Mouse (Mus musculus): ENCODE data around the gene Mars. TPM values are rescaled to one million over a fixed set of nuclear protein-coding genes. Genes with fewer than 3 reads are reported as not detected.

Gene Mars
- polyA plus RNA-seq, 1 experiment from 2014 or later: 129 TPM

DNA sequence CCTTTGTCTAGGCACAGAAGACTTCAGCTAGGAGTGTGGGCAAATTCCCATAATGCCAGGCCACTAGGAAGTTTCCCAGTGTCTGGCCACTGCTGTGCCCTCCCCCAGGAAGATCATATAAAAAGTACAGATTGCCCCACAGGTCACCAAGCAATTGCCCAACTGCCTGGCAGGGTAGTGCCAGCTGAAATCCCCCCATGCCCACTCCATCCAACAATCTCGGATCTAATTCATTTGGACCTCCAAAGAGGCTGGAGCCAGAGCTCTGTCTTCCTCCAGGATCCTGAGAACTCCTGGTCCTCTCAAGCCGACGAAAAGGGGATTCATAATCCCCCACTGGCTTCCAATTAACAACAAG is 23.7 kb downstream of the Mars start:
- Histone ChIP-seq H3K4me2 (replicated peaks) (peak overlapping the region; percentile 78), H3K9ac (peak overlapping the region; percentile 74), H3K4me1 (replicated peaks) (peaks cover 54% of the 10 kb centered on the region), H3K9me3 (no peaks in the 10 kb centered on the region), H3K27me3 (replicated peaks) (no peaks in the 10 kb centered on the region), H3K36me3 (peaks cover 34% of the 10 kb centered on the region), H3K4me3 (replicated peaks) (peak overlapping the region; percentile 69), H3K27ac (peak overlapping the region; percentile 99)
- ATAC-seq: no peak
- WGBS: 2% methylated on average over 3 of the region's 3 CpGs

DNA sequence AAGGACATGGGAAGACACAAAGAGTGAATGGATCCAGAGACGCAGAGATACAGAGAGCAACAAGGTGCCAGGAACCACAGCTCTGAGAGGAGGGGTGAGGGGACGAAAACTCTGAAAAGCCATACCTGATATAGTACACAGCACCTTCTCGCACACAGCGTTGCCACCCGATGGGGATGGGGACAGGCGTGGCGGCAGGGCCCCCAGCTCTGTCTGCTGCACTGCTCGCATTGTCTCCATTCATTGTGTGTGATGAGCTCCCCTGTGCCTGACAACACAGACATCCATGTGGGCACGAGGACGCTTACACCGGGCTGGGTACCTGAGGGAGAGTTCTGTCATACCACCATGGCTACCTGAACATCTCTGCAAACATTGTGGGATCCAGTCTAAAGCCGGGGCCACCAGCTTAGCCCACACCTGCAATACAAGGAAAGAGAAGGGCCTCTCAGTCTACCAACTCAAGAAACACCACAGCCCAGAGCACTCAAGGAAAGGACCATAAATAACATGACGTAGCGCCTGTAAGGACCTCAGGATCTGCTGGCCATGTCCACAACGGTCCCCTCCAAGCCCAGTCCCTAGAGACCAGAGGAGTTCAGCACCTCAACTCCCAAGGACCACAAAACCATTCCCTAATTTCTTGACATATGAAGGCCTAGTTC is 24.2 kb downstream of the Mars start:
- H3K9me3 ChIP-seq: no peaks in the 10 kb centered on the region
- peaks cover 54% of the 10 kb centered on the region for H3K4me1 ChIP-seq (replicated peaks)
- no peak for ATAC-seq
- H3K4me3 ChIP-seq (replicated peaks): peak overlapping the region; percentile 69
- peaks cover 37% of the 10 kb centered on the region for H3K36me3 ChIP-seq
- peak overlapping the region; percentile 99 for H3K27ac ChIP-seq
- peak overlapping the region; percentile 78 for H3K4me2 ChIP-seq (replicated peaks)
- H3K27me3 ChIP-seq (replicated peaks): no peaks in the 10 kb centered on the region
- 56% methylated on average over 15 of the region's 15 CpGs for WGBS
- peak overlapping the region; percentile 74 for H3K9ac ChIP-seq

DNA sequence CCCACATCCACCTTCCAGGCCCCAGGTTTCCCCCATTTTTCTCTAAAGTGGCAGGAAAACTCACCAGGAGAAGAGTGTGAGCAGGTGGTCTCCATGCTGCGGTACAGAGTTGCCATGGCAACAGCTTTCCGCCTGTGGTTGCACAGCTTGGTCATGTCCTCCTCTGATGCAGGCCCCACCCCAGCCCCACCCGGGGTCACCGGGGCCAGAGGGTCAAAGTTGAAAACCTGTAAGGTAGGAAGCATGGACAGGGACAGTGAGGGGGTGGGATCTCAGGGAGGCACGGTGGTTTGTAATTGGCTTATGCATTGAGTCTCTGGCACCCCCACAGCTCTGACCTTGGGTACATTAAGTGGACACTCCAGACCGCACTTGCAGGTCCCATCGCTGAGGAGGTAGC is 24.9 kb downstream of the Mars start:
- no peak for ATAC-seq
- peaks cover 47% of the 10 kb centered on the region for H3K4me1 ChIP-seq (replicated peaks)
- H3K27ac ChIP-seq: 0 out of 2 replicates have a peak overlapping the region, but pooled peaks have one; percentile 99
- H3K4me3 ChIP-seq (replicated peaks): peak overlapping the region; percentile 69
- WGBS: 43% methylated on average over 7 of the region's 7 CpGs
- peak overlapping the region; percentile 78 for H3K4me2 ChIP-seq (replicated peaks)
- peaks cover 43% of the 10 kb centered on the region for H3K36me3 ChIP-seq
- no peaks in the 10 kb centered on the region for H3K27me3 ChIP-seq (replicated peaks)
- no peaks in the 10 kb centered on the region for H3K9me3 ChIP-seq
- peak overlapping the region; percentile 74 for H3K9ac ChIP-seq

DNA sequence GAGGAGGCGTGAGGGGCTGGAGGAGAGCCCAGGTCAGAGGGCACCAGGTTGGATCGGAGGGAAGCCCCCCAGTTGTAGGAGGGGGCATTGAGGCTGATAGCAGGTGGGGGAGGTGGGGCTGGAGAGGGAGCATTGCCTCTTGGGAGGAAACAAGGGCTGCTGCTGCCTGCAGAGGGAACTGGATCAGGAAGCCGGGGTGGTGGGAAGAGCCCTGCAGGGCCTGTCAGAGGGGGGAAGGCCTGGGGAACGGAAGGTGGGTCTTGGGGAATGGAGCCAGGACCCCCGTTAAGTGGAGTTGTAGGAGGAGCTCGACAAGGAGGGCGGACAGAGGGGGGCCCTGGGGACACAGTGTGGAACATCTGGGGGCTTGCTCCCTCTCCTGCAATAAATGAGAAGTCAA is 25.4 kb downstream of the Mars start:
- Histone ChIP-seq H3K36me3 (peaks cover 48% of the 10 kb centered on the region), H3K4me1 (replicated peaks) (peaks cover 45% of the 10 kb centered on the region), H3K4me2 (replicated peaks) (peak overlapping the region; percentile 78), H3K4me3 (replicated peaks) (no peak overlapping the region), H3K9me3 (no peaks in the 10 kb centered on the region), H3K27me3 (replicated peaks) (no peaks in the 10 kb centered on the region), H3K9ac (peak overlapping the region; percentile 13; the same call in 1 of the 2 replicates), H3K27ac (no peak overlapping the region)
- ATAC-seq: no peak
- 75% methylated on average over 7 of the region's 7 CpGs for WGBS

DNA sequence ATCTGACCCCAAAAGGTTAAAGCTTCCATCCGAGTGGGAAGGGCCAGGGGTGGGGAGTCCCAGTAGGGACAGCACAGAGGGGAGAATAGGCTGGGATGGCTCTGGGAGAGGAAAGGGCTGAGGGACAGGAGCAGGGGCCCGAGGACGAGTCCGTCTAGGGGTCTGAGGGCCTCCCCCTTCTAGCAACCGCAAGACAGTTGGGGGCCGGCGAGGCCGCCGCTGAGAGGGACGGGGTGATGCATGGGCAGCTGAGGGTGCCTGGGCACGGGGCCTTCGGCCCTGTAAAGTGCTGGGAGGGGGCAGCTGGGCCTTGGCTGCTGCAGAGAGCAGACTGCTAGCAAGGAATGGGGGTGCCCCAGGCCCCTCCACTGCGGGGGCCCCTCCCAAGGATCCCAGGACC is 25.9 kb downstream of the Mars start:
- peaks cover 53% of the 10 kb centered on the region for H3K36me3 ChIP-seq
- no peak for ATAC-seq
- H3K9me3 ChIP-seq: no peaks in the 10 kb centered on the region
- peaks cover 45% of the 10 kb centered on the region for H3K4me1 ChIP-seq (replicated peaks)
- H3K9ac ChIP-seq: peak overlapping the region; percentile 13; the same call in 1 of the 2 replicates
- no peak overlapping the region for H3K4me3 ChIP-seq (replicated peaks)
- WGBS: 81% methylated on average over 13 of the region's 13 CpGs
- no peak overlapping the region for H3K27ac ChIP-seq
- H3K27me3 ChIP-seq (replicated peaks): no peaks in the 10 kb centered on the region
- H3K4me2 ChIP-seq (replicated peaks): no peak overlapping the region

DNA sequence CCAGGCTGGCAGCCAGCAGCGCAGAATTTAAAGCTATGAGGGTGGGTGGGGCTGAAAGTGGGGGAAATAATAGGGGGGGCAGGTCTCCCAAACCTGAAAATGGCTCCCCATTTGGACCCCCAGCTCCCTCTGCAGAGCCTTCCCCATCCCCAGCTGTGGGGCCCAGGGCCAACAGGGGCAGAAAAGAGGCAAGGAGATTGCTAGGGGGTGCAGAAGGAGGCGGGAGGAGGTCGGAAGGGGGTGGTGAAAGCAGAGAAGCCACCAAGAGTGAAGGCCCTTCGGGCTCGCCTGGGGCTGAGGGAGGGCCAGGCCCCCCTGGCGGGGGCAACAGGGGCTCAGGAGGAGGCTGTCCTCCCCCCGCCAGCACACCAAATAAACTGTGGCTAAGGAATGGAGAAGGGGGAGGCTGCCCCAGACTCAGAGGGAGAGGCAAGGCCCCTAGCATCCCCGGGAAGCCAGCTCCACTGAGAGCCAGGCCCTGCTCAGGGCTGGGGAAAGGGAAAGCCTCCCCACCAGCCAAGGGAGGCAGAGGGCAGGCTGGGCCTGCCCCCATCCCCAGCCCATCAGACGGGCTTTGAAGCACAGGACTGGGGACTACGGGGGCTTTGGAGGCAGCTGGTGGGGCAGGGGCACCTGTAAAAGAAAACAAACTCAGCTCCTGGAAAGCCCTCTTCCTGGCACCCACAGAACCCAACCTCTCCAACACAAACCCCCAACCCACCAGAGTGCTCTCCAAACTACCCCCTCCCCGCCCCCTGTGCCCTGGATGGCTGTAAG is 26.7 kb downstream of the Mars start:
- whole genome bisulfite sequencing: 73% methylated on average over 11 of the region's 11 CpGs
- Histone ChIP-seq H3K4me2 (replicated peaks) (no peak overlapping the region), H3K9me3 (no peaks in the 10 kb centered on the region), H3K27ac (no peak overlapping the region; the same call in 1 of the 2 replicates), H3K4me1 (replicated peaks) (peaks cover 44% of the 10 kb centered on the region), H3K36me3 (peaks cover 53% of the 10 kb centered on the region), H3K9ac (no peak overlapping the region), H3K27me3 (replicated peaks) (no peaks in the 10 kb centered on the region), H3K4me3 (replicated peaks) (no peak overlapping the region)
- ATAC-seq: no peak

DNA sequence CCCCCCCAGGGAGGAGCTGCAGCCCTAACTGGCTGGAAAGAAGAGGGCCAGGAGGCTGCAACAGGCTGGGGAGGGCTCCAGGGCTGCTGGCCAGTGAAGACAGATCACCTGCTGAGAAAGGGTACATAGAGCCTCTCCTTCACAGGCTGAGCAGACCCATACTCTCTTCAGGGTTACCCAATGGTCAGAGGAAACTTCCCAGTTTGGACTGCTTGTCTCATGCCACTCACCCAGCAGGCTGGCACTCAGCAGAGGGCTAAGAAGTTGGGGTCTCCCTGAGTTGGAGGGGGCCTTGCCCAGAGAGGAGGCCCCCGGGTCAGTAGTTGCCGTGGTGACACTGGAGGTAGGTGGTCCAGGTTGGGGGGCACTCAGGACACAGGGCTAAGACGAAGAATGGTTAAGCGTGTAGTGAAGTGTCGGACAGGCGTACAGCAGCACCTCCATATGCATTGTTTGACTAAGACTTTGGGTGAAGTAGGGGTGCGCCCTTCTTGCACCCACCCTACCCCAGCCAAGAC is 27.4 kb downstream of the Mars start:
- WGBS: 90% methylated on average over 7 of the region's 7 CpGs

DNA sequence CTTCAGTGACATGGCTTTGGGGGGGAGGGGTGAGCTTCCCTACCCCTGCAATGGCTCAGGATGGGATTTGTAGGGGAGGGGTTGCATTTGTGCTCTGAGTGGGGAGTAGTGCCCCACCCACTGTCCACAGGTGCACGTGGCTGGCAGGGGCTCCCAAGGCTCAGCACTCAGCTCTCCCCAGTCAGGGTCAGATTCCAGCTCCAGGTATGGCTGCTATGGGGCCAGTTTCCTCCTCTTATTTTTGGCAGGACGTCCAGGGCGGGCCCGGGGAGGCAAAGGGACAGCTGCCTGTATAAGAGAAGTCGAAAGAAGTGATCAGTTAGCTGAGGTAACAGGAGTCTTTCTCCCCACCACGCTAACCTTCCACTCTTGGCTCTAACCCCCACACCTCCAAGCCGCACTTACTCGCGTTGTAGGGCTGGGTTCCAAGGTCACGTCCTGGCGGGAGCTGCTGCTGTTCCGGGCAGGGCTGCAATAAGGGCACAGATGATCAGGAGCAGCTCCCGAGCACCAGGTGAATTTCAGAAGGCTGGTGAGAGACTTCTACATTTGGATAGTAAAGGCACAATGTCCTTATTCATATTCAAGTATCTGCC is 28.9 kb downstream of the Mars start:
- ATAC-seq: no peak
- peaks cover 40% of the 10 kb centered on the region for H3K4me1 ChIP-seq (replicated peaks)
- H3K9ac ChIP-seq: no peak overlapping the region
- WGBS: 64% methylated on average over 13 of the region's 13 CpGs
- H3K9me3 ChIP-seq: no peaks in the 10 kb centered on the region
- no peak overlapping the region for H3K4me2 ChIP-seq (replicated peaks)
- no peak overlapping the region for H3K27ac ChIP-seq
- H3K36me3 ChIP-seq: peaks cover 65% of the 10 kb centered on the region
- H3K4me3 ChIP-seq (replicated peaks): no peak overlapping the region
- no peaks in the 10 kb centered on the region for H3K27me3 ChIP-seq (replicated peaks)

More for the DNA sequence above, 27.4 kb downstream of the Mars start:
- ATAC-seq: no peak
- no peak overlapping the region for H3K4me3 ChIP-seq (replicated peaks)
- H3K36me3 ChIP-seq: peaks cover 56% of the 10 kb centered on the region
- H3K9me3 ChIP-seq: no peaks in the 10 kb centered on the region
- no peak overlapping the region for H3K27ac ChIP-seq
- no peaks in the 10 kb centered on the region for H3K27me3 ChIP-seq (replicated peaks)
- no peak overlapping the region for H3K4me2 ChIP-seq (replicated peaks)
- peaks cover 41% of the 10 kb centered on the region for H3K4me1 ChIP-seq (replicated peaks)
- no peak overlapping the region for H3K9ac ChIP-seq

DNA sequence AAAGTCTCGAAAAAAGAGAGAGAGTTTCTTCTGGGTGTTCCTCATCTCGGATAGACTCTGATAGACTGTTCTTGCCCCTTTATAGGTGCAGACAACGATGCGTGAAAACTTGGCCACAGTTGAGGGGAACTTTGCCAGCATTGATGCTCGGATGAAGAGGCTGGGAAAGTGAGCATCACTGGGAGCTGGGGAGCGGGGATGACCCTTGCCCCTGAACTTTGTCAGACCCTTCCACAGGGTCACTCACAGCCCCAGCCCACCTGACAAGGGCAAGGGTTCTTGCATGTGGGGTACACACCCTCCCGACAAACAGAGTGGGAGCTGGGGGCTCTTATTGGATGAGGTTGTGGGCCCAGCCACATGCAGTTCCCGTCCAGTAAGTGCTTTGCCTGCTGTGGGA is 30.3 kb downstream of the Mars start:
- H3K4me2 ChIP-seq (replicated peaks): no peak overlapping the region
- WGBS: 88% methylated on average over 8 of the region's 8 CpGs
- no peak overlapping the region for H3K4me3 ChIP-seq (replicated peaks)
- no peaks in the 10 kb centered on the region for H3K9me3 ChIP-seq
- ATAC-seq: no peak
- peaks cover 26% of the 10 kb centered on the region for H3K4me1 ChIP-seq (replicated peaks)
- no peak overlapping the region for H3K27ac ChIP-seq
- H3K36me3 ChIP-seq: peaks cover 73% of the 10 kb centered on the region
- no peak overlapping the region for H3K9ac ChIP-seq
- H3K27me3 ChIP-seq (replicated peaks): no peaks in the 10 kb centered on the region

DNA sequence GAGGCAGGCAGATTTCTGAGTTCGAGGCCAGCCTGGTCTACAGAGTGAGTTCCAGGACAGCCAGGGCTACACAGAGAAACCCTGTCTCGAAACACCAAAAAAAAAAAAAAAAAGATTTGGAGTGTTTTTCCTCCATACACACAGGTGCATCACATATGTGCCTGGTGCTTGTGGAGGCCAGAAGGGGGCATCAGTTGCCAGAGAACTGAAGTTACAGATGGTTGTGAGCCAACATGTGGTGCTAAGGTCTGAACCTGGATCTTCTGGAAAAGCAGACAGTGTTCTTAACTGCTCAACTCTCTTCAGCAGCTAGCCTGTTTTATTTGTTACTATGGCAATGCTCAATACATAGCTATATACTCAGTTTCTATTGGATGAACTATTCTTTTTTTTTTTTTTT is 31.9 kb downstream of the Mars start:
- Histone ChIP-seq H3K4me2 (replicated peaks) (no peak overlapping the region), H3K36me3 (peaks cover 70% of the 10 kb centered on the region), H3K9ac (no peak overlapping the region), H3K4me1 (replicated peaks) (peaks cover 10% of the 10 kb centered on the region; the same call in 1 of the 2 replicates), H3K27ac (no peak overlapping the region), H3K27me3 (replicated peaks) (no peaks in the 10 kb centered on the region), H3K9me3 (no peaks in the 10 kb centered on the region), H3K4me3 (replicated peaks) (no peak overlapping the region)
- no peak for ATAC-seq
- WGBS: 93% methylated on average over 2 of the region's 2 CpGs

DNA sequence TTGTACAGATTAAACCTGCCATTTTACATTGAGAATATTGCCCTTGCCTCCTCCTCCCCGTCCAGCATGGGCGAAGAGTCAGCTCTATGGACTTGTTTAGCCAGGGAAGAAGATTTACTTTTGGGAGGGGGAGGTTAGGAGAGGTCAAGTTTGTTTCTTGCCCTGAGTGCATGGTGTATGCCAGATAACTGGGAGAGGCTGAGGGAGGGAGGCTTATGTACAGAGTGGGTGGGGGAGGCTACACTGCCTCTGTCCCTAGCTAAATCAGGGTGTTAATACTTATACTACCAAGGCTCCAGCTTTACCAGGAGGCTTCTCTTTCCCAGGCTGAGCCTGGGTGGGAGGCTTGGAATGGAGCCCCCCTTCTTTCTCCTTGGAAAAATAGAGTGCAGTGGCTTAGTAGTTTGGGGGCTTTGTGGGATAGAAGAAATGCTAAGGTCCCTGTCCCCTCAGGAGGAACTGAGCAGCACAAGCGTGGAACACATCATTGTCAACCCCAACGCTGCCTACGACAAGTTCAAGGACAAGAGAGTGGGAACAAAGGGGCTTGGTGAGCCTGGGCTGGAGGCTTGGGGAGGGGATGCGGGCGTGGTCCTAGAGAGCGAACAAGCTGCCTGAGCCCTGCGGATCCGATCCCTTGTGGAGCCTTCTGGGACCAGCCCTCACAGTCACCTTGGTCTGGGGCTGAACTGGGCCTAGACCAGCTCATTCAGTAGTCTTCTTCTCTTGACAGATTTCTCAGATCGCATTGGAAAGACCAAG is 37.1 kb downstream of the Mars start:
- no peak overlapping the region for H3K27ac ChIP-seq
- peaks cover 39% of the 10 kb centered on the region for H3K36me3 ChIP-seq
- H3K27me3 ChIP-seq (replicated peaks): no peaks in the 10 kb centered on the region
- H3K4me3 ChIP-seq (replicated peaks): no peak overlapping the region
- H3K4me1 ChIP-seq (replicated peaks): 0 out of 2 replicates have a peak, but pooled peaks cover 9% of the 10 kb centered on the region
- peak; percentile 46; the same call in 1 of the 2 replicates for ATAC-seq
- 69% methylated on average over 11 of the region's 11 CpGs for WGBS
- H3K4me2 ChIP-seq (replicated peaks): no peak overlapping the region
- no peaks in the 10 kb centered on the region for H3K9me3 ChIP-seq
- H3K9ac ChIP-seq: no peak overlapping the region

DNA sequence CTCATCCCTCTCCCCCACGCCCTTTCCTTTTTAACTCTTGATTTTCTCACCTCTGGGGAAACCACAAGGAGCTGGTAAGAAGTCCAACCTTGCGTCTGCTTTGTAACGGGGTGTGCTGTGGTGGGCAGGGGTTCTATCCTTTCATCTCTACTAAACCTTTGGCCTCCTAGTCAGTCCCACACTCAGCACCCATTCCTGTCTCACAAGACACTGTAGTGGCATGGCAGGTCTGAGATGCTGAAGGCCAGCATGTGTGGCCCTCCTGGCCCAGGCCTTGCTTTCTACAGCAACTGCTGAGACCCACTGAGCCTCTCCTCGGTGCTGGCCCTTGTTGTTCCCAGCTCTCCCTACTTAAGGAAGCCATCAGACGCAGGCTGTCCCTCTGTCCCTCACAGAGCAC is 39.2 kb downstream of the Mars start:
- no peak overlapping the region for H3K9ac ChIP-seq

More for the DNA sequence above, 39.2 kb downstream of the Mars start:
- ATAC-seq: no peak
- no peaks in the 10 kb centered on the region for H3K9me3 ChIP-seq
- H3K36me3 ChIP-seq: peaks cover 26% of the 10 kb centered on the region
- no peak overlapping the region for H3K4me3 ChIP-seq (replicated peaks)
- H3K4me2 ChIP-seq (replicated peaks): no peak overlapping the region
- 90% methylated on average over 5 of the region's 5 CpGs for WGBS
- no peak overlapping the region for H3K27ac ChIP-seq
- no peaks in the 10 kb centered on the region for H3K27me3 ChIP-seq (replicated peaks)
- H3K4me1 ChIP-seq (replicated peaks): peaks cover 21% of the 10 kb centered on the region
